Mouse (Mus musculus) CD4-positive, CD25-positive, alpha-beta regulatory T cell, adult 2 months (primary cell): ENCODE measurements at regions not wholly inside any gene's neighbourhood (a gene's known extent, or its start where the extent isn't known, plus 50 kb on each side); places are given as distances from the start of the nearest gene placed in this dataset.
A peak's percentile ranks its signal among the peaks of the same experiment; 100 is the strongest.

ENCODE experiments used
- DNase-seq: peaks from one replicate; pipeline ENCODE4 v3.0.0-alpha.2; 2012; ENCODE audit warnings: low read depth, low spot score

DNA sequence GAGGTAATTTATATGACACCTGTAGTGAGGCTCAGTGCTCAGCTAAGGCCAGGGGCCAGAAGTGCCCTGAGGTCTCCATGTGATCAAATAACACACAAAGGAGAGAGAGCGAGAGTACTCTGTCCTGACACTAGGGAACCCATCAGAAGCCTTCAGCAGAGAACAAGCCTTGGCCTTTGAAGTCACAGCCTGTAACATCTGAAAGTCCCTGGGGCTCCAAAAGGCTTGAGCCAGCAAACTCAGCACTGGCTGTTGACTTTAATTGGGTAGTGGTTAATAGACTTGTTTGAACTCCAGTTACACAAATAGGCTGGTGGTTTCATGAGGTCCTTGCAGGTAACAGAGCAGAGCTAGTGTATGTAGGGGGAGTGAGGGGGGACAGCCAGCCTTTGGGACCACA is 422.5 kb downstream of the Matn1 start:
- no peak for DNase-seq

DNA sequence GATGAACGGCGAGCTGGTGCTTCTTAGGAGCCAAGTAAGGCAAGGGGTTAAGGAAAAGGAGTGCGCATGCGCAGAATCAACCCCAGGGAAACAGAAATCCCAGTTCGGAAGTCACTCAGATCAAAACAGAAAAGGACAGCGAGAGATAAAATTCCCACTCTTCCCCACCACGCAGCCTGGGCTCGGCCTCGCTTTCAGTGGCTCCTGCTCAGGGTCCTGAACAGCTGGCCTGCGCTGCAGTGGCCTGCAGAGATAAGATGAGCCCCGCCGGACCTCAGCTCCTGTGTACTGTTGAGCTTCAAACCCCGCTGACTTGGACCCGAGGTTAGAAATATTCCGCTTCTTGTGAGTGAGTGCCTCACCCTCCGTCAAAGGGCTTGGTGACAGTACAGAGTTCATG is 428.3 kb downstream of the Matn1 start:
- no peak for DNase-seq

DNA sequence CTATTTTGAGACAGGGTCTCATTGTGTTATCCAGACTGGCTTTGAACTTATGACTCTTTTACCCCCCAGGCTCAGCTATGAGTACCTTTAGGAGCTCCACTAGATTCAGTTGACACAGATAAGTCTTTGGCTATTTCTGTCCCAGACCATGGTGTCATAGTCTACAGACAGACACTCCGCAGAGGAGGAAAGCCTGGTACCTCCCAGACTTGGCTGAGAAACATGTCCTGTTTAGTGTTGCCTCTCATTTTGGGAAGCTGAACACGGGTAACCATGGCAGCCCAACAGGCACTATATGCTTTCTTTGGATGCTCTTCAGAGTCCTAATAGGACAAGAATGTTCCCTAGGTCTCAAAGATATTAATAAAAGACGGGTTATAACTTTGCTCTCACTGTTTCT is 429.0 kb downstream of the Matn1 start:
- DNase-seq, result no peak

DNA sequence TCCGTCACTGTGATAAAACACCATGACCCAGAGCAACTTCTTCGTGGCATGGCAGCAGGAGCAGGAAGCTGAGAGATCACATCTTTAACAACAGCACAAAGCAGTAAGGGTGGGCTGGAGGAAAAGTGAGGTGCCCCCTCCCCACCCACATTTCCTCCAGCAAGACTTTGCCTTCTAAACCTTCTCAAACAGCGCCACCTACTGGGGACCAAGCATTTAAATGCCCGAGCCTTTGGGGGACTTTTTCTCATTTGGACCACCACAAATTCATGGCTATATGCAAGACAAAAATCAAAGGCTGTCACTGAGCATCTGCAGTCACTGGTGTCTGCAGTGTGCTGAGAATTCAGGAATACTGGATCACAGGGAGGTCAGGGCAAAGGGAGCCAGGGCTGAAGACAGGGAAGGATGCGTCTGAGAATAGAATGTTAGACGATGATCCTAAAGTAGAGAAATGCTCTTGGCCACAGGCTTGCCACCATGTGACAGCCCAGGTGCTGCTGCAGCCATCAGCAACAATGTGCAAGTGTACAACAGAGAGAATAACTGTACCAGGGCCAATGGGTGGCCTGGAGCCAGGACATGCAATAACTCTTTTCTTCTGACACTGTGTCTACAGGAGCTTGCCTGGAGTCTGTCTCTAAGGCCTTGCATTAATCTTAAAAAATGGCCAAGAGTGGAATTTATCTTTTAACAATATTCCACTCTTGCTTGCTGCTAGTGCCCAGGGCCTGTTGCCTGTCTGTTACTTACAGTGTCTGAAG is 430.5 kb downstream of the Matn1 start:
- peak; percentile 5 for DNase-seq

DNA sequence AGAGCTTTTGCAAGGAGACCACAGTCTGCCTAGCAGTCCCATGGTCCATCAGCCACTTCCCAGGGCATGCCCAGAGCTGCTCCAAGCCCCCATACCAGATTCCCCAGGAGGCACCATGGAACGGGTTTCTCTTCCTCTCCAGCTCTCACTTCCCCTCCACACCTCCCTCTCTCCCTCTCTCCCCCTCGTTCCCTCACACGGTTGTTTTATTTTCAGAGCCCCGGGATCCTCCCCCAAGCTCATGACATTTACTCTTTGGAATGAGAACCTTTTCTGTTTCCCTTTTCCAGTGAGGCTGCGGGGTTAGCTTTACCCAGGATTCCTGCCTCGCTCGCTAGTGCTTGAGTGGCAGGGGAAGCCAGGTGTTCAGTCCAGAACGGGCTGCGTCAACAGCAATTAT is 436.9 kb downstream of the Matn1 start:
- no peak for DNase-seq

DNA sequence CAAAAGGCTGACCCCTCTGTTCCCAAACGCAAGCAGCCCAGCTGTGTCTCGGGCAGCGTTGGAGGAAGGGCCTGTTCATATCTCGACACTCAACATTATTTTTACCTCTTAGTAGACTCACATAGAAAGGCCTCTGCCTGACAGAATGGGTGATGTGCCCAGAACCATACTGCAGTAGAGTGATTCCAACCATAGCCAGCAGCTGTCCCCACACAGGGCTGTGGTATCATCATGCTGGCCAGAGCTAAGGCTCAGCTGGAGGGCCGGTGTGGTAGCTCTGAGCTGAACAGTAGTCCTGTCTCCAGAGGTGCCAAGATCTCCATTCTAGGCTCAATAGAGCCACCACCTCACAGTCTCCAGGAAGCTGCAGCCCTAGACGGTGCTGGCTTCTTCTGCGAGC is 437.3 kb downstream of the Matn1 start:
- DNase-seq, result no peak

DNA sequence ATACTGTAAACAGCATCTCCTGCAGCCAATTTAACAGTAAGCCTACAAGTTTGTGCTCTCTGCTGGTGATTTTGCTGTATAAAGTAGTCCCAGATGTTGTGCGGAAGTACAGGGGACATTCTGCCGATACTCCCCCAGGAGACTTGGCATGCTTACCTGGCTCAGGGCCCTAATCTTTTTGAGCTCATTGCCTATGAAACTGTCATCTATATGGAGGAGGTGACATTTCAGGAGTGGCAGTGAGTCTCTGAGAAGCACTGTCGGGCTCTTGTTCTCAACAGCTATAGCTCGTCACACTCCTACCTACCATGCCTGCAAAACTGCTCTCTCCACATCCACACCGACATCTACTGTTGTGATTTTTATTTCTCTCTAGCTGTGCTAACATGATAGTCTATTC is 439.7 kb downstream of the Matn1 start:
- no peak for DNase-seq

DNA sequence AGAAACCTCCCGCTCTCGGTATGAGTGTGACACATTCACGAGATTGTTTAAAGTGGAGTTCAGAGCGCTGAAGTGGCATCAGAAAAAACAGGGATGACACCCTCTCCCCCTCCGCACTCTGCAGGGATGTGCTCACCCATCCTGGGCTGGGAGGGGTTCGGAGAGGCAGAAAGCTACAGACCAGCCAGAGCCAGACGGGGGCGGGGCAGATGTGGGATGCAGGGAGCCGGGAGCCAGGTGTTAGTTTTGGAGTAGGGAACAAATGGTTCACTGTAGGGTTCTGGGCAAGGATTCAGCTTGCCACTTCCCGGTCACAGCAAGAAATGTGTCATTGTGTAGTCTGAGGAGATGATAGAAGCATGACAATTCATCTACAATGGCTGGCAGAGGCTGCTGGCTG is 442.8 kb downstream of the Matn1 start:
- DNase-seq, result no peak

DNA sequence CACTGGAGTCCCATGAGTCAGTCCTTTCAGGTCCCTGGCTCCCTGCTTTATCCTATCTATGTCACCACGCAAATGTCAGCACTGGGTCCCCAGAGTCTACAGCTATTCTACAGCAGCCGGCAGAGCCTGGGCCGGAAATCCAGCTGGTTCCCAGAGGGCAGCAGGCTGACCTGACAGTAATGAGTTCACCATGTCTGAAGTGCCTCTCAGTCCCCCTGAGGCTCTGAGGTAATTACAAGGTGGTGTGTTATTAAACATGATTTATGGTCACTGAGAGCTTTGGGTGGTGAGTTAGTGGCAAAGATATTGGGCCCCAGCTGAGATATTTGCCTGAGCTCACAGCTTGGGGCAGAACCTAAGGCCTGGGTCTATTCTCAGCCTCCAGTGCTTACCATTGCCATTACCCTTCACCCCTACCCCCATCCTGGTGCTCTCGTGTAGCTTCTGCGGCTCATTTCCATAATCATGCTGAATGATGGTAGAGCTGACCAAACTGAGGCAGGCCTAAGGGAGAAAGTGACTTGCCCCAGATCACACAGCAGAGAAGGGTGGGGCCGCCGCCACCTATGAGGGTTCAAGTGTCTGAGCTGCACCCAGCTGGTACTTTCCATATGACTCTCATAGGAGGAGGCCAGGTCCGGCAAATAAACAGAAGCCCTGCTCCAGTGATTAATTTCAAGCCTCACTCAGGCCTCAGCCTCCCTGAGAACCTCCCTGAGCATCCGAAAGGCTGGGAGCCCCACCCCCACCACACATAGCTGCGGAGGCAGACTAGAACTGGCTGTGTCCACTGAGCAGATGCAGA is 446.8 kb downstream of the Ptpru start:
- DNase-seq, result no peak

DNA sequence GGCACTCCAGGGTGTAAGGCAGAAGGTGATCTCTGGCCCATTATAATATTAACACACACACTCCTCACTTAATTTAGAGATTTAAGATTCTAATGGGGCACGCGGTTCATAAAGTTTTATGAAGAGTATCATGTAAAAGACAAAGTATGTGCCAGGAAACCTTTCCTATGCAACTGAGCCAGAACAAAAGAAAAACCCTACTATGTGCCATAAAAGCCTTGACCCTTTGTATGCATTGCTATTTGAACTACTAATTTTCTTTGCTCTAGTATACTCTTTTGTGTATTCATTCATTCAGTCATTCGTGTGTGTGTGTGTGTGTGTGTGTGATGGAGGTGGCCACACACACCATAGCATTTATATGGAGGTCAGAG is 446.2 kb downstream of the Ptpru start:
- no peak for DNase-seq

DNA sequence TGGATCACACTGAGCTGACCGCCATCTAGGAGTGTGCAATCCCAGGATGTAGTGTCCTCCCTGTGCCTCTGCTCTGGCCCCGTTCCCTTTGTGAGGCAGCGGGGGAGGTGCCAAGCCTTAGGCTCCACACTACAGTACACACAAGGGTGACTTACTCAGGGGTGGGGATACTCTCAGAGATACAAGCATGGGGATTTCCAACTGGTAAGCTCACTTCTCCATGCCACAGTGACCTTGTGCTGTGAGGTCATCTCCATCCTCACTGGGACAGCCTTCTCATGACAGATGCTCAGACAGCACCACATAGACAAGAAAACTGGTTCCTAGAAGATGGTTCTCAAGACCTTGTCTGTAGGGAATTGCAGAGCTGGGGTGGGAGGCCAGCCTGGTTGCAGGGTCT is 445.6 kb downstream of the Ptpru start:
- DNase-seq, result no peak

DNA sequence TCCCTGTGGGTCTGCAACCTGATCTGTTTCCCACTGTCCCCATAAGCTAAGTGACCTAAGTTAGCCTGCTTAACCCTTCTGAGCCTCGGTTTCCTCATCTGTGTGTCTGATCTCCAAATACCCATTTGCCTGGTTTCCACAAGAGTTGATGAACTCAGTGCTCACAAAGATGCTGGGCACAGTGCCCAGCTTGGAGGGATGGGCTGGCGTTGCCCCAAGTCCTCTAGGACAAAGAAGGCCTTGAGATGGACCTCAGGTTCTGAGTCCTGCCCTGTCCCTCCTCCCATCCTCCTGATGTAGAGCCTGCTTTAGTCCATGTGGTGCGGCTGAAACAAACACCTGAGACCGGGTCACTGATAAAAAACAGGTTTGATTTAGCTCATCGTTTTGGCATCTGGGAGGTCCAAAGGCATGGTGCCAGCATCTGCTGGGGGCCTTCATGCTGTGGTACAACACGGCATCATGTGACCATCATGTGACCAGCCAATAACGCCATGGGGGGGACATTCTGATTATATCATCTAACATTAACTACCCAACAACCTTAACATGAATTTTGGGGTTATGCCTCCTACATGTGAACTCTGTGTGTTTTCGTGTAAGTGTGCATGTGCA is 441.8 kb downstream of the Ptpru start:
- DNase-seq, result no peak

DNA sequence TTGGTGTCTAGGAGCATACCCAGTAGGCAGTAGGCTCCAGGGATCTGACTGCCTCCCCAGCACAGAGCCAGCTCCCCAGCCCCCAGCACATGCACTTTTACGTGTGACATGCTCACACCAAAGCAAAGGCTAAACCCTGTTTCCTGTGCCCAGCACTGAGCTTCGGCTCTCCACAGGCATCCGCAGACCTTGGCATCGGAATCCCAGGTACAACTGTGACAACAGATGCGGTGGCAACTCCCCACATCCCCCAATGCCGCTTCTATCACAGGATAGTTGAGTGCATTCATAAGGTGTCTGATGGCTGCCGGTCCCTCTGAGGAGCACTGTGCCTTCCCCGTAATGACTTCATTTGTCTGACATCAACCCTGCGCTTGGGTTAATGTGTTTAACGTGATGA is 440.9 kb downstream of the Ptpru start:
- DNase-seq, result no peak

DNA sequence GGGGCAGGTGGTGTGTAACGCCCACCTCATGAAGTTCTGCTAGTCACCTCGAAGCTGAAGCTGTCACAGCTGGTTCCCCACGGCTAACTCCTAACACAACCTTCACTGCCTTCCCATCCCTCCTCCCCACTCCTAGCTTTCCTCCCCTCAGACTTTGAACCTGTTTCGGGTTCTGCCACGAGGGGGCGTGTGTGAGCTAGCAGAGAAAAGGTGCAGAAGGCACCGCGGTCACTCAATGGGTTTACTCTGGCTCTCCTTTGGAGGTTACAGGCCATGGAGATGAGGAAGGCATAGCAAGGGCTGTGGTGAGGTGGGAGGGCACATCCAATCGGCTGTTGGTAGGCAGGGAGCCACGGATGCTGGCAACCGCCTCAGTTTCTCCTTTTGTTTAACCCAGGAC is 437.3 kb downstream of the Ptpru start:
- DNase-seq, result peak; percentile 24

DNA sequence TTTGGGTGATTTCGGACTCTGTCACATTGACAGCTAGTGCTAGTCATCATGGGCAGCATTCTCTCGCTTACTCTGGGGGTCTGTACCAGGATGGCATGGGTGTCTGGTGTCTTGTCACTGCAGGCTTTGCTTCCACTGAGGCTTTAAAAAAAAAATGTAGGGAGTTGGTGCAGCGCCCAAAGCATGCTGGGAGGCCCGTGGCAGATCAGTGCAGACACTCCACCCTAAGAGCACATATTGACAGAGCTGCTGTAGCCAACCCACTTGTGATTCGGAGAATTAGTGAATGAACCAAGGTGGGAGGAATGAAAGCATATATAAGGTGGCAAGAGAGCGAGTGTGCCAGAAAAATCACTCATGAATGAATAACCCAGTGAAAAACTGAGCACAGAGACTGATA is 436.8 kb downstream of the Ptpru start:
- DNase-seq, result no peak

DNA sequence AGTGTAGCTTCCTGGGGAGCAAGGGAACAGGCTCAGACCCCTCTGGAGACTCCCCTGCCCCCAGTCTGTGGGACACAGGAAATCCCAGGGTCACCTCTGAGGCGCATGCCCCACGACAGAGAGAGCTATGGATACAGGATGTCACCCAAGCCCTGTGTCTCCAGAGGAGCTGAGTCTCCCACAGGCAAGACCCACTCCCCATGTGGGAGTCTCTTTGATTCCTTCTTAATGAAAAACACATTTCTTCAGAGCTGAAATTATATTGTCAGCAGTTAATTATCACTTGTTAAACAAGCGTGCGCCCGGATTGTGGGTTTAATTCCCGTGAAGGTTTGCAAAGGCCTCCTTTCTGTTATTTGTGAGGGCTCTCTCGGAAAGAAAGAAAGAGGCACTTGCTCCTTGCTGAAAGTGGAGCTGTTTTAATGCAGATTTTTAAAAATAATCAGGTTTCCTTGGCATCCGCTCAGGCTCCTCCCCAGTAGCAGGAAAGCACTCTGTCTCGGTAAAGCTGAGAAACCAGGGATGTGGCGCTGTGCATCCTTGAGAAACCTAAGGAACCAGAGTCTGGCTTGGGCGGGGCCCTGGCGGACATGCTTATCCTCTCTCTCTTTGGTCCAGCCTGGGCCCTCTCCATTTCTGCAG is 432.6 kb downstream of the Ptpru start:
- no peak for DNase-seq

DNA sequence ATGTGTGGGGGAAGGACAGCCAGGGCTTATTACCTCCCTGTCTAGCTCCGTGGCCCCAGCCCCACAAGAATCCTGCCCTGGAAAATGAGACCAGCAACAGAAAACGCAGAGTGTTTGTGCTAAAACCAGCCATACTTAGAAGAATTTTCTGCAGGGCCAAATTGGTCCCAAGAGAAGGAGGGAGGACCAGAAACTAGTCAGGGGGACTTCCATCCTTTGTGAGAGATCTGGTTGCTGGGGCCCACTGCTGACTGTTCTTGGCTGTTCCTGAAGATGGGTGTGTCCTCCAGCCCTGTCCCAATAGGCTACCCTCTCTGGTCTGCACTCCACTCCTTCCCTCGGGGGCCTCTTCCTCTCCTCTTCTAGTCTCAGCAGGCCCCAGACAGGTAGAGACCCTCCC is 430.6 kb downstream of the Ptpru start:
- DNase-seq, result no peak

DNA sequence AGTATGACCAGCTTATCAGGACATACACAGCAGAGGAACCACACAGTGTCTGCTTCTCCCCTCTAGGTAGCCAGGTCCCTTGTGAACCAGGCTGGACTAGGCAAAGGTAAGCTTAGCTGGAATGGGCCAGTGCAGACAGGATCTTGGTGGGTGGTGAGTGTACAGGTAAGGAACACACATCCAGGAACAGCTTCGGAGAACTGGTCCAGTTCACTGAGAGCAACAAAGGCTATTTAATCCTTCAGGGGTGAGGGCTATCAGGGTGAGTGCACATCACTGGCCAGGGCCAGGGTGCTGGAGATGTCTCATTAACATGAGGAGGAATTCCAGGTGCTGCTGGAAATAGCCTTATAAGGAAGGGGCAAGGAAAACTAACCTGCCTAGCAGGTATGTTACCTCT is 429.4 kb downstream of the Ptpru start:
- no peak for DNase-seq

DNA sequence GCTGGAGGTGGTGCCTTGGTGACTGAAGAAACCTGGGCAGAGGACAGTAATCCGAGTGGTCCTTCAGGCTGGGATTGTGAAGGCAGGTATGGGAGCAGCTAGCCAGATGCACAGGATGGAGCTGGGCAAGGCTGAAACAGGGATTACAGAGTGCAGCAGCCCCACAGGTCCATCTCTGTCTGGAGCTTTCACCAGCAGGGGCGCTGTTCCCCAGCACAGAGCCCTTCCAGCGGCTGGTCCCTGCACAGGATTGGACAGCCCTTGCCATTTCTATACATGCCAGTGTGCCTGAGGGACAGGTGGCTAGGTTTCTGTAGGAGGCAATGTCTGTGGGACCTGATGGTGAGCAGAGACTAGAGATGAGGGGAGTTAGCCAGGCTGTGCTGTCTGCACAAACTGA is 428.3 kb downstream of the Ptpru start:
- DNase-seq, result peak; percentile 18

DNA sequence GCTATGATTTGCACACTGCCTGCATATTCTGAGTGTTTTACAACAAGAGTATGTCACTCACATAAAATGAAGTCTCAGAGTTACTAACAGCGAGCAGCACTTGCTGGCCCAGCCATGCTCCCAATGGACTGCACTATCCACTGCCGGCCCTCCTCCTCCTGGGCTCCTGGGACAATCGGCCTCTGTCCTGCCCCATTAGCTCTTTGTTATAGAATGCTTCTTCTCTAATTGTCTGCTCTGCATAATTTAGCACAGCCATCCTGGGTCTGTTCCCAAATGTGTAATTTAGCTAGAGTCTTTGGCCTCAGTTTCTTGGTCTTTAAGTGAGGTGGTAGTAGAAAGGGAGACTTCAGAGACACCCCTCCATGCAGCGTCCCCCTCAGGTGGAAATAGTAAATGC is 426.2 kb downstream of the Ptpru start:
- no peak for DNase-seq

DNA sequence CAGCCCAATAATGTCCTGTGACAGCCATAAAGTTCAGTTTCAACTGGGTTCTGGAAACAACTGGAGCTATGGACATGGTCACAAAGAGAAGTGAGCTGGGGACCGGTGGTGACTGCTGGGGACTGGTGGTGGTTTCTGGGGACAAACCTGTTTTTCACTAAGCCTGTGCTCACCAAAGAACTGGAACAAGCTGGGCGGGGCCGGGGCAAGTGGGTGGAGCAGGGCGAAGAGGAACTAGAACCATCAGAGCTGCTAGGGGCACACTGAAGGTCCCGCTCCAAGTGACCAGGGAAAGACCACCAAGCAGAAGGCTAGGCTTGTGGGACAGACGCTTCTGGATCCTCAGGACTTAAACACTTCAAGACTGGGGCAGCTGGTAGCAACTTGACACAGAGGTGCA is 424.7 kb downstream of the Ptpru start:
- DNase-seq, result no peak

DNA sequence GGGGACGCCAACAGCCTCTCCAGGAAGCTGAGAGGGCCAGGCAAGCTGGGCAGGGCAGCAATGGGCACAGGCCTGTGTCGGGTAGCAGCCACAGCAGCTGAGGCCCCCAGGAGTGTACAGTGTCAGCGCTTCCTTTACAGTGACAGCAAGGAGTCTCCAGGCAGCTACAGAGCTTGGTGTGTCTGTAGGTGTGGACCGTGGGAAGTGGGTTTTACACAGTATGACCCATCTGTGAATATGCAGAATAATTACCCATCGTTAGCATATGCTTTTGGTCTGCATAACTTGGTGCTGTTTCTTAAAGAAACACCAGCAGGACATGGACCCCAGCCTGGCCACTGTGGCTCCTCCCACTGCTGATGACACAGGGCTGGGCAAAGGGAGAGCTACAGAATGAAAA is 422.6 kb downstream of the Ptpru start:
- no peak for DNase-seq
